Mouse (Mus musculus): Measurements from ENCODE around the gene Scd2.
A peak's percentile ranks its signal among the peaks of the same experiment; 100 is the strongest.
"Not testable (repeated sequence)": the region's sequence is repeated elsewhere in the genome, so short reads cannot be mapped to it uniquely, and the experiment has no call there.

The Scd2 gene

DNA sequence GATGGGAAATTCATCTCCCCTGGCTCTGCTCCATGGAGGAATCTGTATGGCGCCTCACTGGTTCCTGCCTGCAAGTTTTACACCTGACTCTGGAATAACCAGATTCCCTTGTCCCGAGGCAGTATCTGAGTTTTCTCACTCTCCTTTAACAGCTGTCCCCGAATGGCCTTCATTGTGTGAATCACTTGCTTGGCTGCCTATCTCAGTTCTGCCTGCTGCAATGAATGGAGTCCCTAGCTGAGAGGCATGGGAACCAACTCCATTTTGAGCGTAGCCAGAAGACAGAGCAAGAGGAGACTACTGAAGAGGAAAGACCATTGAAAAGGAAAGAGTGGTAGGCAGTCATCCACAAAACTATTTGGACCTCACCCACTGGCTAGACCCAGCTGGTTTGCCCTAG, 19.8 kb upstream of the Scd2 start:
- DNase-seq (ENCODE audit: low spot score in 2 of 2) = no peak

DNA sequence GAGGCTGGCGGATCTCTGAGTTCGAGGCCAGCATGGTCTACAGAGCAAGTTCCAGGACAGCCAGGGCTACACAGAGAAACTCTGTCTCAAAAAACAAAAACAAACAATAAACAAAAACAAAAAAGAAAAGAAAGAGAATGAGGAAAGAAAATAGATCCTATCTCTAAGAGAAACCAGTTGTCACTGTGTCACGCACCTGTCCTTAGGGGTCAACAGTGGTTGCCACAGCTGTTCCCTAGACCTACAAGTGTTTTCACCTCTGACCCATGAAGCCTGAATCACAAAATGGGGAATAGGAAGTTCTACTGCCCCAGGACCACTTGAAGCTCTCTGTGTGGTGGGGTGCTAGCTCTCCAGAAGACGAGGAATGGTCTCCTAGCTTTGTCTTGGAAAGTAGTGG, 19.0 kb upstream of the Scd2 start:
- no peak for DNase-seq (ENCODE audit: low spot score in 2 of 2)

DNA sequence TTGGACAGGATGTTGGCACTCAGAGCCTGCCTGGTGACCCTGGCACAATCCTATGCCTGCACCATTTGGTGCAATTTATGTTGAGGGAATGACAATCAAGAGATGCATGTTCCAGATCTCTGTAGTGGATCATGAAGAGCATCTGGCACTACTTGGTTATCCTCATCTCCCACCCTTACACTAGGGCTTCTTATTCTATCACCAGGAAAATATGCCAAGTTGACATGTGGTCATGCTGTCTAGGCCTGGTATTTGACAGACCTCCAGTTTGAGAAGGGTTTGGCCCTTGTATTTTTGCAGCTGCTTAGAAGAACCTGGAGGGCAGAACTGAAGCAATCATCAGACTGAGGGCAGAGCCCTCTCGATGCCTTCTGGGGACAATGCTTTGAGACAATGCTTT, 18.1 kb upstream of the Scd2 start:
- DNase-seq (ENCODE audit: low spot score in 2 of 2) = no peak

DNA sequence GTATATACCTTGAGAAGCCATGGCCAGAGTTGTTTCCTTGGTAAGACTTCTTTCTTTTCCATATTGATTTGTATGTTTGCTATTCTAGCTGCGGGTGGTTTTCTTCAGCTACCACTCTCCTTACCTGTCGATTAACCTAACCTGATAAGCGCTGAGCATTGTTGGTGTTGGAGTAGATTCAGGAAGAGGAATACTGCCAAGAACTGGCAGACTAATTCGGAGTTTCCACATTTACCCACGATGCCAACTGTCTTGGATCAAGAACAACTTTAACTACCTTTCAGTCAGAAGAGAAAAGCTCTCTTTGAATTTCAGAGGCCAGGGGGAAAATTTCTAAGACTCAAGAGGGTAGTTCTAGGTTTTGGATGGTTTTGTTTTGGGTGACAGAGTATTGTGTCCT, 16.6 kb upstream of the Scd2 start:
- DNase-seq (ENCODE audit: low spot score in 2 of 2) = no peak

DNA sequence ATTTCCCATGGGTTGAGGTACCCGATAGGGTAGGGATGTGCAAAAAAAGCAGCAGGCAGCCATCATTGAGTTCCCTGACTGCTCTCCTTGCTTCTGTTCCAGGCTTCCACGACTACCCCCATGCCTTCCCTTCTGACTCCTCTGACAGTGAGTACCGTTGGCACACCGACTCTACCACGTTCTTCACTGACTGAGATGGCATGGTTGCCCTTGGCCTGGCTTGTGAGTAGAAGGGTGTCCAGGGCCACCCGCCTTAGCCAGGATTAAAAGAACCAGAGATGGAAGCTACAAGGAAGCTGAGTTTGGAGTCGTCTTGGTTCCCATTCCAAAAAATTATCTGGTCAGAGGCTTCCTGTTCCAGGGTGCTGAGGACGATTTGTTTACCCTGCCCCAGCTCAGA, 15.5 kb upstream of the Scd2 start:
- no peak for DNase-seq (ENCODE audit: low spot score in 2 of 2)

DNA sequence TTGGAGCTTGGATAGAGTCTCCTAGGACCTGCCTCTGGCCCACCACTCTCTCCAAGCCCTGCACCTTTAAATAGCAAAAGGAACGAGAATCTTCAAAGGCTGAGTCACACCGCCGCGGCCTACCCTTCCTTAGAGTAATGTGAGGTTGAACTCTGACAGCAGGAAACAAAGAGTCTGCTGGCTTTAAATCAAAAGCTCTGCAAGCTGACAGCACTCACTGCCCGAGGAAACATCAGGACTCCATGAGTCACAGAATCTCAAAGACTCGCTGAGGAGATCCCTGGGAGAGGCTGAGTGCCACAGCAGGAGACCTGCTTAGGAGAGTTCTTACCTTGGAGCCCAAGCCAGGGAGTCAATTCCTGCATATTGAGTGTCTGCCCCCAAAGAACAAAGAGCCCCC, 12.7 kb upstream of the Scd2 start:
- DNase-seq (ENCODE audit: low spot score in 2 of 2) = no peak

DNA sequence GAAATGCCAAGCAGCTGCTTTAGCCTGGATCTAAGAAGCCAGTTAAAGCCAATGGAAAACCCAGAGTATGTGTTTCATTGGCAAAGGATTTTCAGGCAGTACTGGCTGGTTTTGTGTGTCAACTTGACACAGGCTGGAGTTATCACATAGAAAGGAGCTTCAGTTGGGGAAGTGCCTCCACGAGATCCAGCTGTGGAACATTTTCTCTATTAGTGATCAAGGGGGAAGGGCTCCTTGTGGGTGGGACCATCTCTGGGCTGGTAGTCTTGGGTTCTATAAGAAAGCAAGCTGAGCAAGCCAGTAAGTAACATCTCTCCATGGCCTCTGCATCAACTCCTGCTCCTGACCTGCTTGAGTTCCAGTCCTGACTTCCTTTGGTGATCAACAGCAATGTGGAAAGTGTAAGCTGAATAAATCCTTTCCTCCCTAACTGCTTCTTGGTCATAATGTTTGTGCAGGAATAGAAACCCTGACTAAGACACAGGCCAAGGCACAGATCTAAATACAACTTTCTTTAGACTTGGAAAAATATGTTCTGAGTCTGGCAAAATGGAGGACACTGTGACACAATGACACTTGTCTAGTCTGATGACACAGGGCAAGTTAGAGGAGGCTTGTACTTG, 11.5 kb upstream of the Scd2 start:
- not testable (repeated sequence) for DNase-seq (ENCODE audit: low spot score in 2 of 2)

DNA sequence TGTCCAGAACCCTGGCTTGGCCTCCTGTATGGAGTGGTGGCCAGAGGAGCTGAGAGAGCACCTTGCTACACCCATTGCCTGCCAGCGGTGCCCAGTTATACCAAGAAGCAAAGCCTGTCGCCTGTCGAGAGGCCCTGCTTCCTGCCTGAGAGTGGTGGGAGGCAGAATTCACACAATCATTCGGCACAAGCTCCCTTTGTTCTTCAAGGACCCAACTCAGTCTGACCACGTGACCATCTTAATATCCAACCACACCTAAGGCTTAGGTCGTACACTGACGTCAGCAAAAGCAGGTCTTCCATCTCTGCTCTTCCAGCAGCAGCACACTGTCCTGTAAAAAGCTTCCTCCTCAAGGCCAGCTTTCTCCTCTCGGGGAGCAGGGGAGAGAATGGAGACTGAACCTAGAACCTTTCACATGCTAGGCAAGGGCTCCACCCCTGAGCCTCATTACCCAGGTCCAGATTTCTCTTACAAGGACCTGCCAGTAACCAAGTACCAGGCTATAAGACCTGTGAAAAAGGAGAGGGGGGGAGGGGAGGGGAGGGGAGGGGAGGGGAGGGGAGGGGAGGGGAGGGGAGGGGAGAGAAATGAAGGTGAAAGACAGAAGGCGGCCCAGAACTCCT, 10.8 kb upstream of the Scd2 start:
- DNase-seq (ENCODE audit: low spot score in 2 of 2) = peak; percentile 19 to 40

DNA sequence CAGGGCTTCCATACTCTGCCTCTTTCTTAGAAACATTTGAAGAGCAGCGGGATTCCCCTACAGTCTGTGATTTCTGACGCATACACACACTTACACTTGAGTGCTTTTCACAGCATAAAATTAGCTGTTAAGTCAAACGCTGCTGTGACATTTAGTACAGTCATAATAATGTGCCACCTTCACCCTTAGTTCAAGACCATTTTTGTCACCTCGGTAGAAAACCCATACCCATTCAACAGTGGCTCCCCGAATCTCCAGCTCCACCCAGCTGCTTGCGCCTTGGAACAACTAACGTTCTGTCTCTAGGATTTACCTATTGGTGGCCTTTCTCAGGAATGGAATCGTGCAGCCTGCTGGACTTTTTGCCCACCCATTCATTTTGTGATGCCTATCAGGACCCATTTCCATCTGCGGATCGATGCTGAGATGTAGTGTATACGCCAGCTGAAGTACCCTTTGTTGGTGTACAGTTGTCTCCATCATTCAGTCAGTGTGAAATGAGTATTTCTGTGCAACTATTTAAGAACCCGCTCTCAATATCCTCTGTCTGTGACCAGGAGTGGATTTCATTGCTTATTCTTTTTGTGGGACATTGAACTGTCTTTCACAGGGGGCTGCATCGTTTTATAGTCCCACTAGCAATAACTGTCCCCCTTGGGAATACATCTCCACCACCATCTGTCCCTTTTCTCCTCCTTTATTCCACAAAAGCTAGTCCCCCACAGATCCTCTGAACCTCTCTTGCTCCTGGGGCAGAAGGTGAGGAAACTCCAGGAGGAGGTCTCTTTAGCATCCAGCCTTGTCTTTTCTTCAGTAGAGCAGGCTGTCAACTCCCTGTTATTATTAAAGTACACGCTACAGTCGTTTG, 10.1 kb upstream of the Scd2 start:
- peak; percentile 49 to 71 for DNase-seq (ENCODE audit: low spot score in 2 of 2)

DNA sequence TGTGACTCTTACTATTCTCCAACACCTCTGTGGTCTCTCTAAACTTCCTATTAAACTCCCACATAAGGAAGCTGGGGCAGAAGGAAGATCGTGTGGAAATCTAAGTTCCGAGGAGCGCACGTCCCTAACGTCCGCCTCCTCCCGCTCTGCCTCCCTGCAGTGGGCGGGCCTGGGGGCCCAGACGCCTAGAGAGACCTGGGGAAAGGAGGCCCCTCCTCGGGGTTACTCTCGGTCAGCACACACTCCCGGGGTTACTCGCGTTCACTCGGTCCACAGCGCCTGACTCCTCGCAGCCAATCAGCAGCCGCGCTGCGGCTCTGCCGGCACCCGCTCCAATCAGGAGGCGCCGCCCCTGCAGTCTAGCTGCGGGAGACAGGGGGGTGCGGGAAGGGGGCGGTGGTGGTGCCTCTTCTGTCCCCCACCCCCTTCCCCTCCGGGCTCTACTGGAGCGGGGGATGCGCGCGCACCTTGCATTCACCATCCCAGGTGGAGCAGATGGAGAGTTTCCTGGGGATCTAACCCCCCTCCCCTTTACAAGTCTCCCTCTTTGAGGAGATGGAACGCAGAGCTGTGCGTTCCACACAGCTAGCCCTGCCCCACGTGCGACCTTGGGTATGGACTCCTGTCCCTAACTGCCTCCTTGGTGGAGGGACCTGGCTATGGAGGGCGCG, 9.3 kb upstream of the Scd2 start:
- peak; percentile 91 to 93 for DNase-seq (ENCODE audit: low spot score in 2 of 2)

DNA sequence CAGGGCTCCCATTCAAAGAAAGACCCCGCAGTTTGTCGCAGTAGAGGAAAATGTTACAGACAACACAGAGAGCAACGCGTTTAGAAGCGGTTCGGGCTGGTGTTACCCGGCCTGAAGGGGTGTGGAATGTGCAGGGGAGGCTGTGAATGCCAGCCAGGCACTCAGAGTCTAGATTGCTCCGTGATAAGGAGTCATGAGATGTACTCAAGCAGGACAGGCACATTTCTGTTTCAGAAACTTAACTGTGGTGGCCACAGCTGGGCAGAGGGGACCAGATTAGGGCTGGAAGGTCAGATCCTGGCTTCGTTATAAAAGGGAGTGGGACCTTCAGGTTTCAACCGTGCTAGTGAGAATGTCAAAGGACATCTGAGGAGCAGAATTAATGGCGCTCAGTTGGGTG, 8.8 kb upstream of the Scd2 start:
- peak in 1 of 2 experiments; percentile 22 for DNase-seq (ENCODE audit: low spot score in 2 of 2)

DNA sequence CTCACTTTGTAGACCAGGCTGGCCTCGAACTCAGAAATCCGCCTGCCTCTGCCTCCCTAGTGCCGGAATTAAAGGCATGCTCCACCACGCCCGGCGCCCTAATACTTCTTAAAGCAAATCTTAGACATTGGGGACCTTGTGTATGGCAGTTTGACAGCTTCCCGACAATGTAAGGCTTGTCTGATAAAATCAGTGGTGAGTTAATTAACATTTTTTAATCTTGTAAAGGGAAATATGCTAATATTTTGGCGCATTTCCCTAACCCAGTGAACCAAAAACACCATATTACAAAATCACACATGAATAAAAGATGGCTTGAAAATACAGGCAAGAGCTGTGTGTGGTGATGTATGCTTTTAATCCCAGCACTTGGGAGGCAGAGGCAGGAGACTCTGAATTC, 7.9 kb upstream of the Scd2 start:
- no peak for DNase-seq (ENCODE audit: low spot score in 2 of 2)

DNA sequence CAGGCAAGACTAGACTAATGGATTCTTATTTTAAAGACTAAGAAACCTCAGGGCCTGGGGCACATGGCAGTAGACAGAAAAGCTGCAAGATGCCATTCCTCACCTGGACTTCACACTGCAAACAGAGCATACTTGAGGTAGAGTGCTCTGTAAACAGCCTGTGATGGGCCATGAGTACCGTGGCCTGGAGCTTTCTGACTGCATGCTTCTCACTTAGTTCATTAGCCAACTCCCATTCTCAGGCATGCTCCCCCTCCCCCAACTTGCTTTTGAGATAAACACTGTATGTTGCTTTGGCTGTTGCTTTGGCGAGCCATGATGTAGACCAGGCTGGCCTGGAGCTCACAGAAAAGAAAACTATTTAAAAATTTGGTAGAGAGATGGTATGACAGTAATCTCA, 7.4 kb upstream of the Scd2 start:
- DNase-seq (ENCODE audit: low spot score in 2 of 2) = no peak

DNA sequence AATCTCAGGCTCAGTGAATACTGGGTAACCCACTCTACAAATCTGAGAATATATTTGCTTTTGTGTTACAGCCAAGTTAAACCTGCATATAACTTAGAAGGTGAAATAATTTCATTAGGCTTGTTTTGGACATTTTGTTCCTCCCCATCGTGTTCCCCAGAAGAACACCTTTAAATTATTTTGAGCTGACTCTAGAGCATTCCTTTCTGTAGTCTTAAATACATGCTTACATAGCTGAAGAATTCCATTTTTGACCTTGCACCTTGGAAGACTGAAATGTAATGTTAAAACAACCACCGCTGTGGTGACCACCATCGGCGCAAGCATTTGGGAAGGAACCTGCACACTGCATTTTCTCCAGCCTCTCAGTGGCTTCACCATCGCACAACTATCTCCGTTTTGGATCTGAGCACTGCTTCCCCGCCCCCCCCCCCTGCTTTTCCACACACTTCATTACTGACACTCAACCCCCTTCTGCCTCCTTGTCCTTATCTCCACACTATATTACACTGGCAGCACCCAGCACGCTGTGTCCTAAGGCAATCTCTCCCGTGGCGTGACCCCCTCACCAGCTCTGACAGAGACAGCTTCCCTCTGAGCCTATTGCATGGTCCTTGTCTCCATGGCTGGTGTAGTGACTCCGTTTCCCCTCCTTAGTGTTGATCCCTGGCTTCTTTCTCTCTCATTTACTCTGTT, 5.9 kb upstream of the Scd2 start:
- no peak for DNase-seq (ENCODE audit: low spot score in 2 of 2)

DNA sequence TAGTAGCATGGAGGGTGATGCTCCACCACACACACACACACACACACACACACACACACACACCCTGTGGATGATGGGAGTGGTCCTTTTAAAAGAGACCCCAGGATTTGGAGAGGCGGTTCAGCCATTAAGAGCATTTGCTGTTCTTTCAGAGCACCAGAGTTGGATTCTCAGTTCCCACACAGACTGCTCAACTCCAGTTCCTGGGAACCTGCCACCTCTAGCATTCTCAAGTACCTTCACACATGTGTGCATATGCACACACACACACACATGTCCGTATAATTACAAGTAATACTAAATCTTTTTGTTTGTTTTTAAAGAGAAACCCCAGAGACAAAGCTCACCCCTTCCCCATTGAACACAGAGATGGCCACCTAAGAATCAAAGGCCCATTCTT, 1.4 kb upstream of the Scd2 start:
- DNase-seq (ENCODE audit: low spot score in 2 of 2) = no peak

DNA sequence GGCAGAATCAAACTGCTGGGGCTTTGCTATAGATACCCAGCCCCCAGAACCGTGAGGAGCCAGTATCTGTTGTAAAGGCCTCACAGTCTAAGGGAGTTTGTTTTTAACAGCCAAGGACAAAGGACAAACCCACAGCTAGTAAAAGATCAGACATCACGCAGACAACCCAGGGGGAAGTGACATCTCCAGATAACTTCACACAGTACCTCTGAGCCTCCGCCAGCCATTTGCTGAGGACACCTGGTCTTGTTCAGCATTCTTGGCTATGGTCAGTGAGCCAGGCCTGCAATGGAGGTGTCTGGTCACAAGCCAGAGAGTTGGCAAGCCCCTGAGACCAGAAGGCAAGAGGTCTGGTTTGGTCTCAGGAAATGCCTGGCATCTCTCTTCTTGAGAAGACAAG, 991 bp upstream of the Scd2 start:
- no peak for DNase-seq (ENCODE audit: low spot score in 2 of 2)

DNA sequence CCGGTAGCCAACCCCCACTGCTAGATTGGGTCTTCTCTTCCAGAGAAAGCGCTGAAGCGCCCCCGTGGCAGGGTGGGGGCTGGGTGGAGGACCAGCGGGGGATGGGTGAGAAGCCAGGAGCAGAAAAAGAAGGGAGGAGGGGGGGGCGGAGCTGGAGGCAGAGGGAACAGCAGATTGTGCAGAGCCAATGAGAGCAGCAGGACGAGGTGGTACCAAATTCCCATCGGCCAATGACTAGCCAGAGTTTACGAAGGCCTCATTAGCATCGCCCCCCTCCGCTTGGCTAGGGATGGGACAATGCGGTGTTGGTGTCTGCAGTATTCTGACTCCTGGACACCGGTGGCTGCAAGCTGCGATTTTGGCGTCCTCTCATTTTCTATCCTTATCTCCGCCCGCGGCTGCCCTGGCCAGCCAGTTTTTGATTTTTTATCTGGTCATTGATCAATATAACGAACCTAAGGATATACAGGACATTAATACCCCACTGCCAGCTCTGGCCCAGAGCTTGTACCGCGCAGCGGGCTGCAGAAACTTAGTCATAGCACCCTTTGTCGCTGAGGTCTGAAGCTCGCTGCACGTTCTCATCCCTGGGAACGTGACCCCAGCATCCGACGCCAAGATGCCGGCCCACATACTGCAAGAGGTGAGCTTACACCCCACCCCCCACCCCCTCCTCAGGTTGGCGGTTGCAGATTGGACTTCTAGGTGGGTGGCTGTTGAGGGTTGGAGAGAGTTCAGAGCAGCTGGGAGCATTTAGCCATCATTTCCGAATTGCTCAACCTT, 486 bp downstream of the Scd2 start:
- peak; percentile 82 to 86 for DNase-seq (ENCODE audit: low spot score in 2 of 2)

DNA sequence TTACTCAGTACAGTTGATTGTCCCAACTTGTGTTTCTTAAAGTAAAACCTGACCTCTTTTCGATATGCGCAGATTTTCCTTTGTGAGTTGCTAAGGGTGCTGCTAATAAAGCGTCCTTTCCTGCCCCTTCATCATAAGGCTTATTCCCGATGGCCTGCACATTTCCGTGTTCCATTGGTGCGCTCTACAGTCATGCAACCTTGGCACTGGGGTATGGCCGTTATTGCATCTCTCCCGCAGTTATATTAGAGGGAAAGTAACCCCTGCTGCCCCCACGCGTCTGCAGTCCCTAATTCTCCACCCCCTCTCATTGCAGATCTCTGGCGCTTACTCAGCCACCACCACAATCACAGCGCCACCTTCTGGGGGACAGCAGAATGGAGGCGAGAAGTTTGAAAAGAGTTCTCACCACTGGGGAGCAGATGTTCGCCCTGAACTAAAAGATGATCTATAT, 1.1 kb downstream of the Scd2 start:
- peak; percentile 87 to 90 for DNase-seq (ENCODE audit: low spot score in 2 of 2)

DNA sequence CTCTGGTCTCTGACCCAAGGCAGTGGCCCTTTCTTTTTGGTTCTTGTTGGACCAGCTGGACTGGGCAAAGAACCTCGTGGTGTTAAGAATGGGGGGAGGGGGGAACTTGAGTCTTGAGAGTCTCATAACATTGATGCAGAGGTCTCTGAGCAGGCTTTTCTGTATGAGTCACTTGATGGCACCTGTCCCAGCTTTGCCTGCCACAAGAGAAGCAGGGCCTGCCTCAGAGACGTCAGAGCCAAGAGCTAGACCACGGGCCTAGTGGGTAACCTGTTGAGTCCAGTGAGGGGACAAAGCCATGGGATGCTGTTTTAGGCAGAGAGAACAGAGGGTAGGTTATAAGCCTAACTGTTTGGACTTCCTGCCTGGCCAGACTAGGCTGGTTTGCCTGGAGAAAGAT, 1.8 kb downstream of the Scd2 start:
- DNase-seq (ENCODE audit: low spot score in 2 of 2) = no peak

DNA sequence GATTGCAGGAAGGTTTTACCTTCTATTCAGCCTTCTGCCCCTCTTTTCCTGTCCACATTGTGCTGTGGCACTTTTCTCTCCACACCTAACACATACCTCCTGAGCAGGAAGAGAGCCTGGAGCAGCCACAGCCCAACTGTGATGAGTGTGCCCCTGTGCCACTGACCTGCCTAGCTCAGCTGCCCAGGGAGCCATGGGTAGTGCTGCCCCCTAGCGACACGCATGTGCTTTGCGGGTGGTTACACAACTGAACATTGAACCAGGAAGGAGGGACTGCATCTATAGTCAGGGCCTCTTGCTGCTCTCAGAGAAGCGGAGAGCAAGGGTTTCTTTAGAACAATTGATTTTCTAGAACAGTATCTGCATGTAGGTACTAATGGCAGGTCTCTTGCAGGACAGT, 2.3 kb downstream of the Scd2 start:
- peak; percentile 84 to 85 for DNase-seq (ENCODE audit: low spot score in 2 of 2)

DNA sequence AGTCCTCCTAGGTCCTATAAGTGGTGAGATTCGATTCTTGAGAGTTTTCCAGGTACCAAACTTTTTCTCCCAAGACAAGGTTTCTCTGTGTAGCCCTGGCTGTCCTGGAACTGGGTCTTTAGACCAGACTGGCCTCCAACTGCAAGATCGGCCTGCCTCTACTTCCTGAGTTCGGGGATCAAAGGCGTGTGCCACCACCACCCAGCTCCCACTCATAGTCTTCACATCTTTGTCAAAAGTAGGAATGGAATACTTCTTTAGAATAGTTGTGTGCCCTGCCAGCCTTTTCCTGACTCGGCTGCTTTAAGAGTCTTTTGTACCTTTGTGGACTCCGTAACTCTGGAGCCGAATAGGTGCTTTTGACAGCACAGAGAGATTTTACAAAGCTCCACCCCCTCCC, 2.7 kb downstream of the Scd2 start:
- DNase-seq (ENCODE audit: low spot score in 2 of 2) = no peak

All from spleen, postnatal 36 days (tissue).